Mouse (Mus musculus) thymus, postnatal 14 days (tissue): ENCODE measurements around the gene Ganc.

Source experiments
- DNase-seq: peaks from one replicate; pipeline ENCODE4 v3.0.0; 2021

Gene Ganc

DNA sequence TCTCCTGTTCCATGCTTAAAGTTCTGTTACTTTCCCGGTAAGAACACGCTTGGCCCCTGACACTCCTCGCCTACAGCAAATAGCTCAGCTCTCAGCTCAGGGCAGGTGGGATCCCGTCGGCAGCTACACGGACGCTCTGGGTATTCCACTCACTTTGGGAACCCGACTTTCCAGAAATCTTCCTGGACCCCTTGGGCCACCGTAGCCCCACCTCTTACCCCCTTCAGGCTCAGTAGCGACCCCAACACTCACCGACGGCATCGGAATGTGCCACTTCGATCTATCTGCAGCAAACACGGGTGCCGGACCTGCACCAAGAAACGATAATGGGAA lies at the start of gene Ganc:
Gene Ganc (plus strand): TSS at position 244 of the 333 bp plus-strand sequence.
- no peak for DNase-seq

DNA sequence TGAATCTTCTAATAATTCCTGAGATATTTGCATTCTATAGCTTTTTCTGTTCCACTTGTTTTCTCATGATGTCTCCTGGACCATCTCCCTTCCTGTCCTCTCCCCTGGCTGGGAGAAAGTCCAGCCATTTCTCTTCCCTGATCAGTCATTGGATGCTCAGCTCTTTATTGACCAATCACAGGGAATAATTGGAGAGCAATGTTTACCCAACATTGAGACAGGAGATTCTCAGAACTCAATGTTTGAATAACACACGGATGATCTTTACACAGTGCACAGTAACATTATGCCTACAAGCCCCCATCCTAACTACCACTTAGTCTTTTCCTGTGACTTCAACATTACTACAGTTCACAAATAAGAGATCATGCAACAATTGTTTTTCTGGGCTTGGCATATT lies 43.3 kb upstream of the Ganc start:
- DNase-seq: no peak

DNA sequence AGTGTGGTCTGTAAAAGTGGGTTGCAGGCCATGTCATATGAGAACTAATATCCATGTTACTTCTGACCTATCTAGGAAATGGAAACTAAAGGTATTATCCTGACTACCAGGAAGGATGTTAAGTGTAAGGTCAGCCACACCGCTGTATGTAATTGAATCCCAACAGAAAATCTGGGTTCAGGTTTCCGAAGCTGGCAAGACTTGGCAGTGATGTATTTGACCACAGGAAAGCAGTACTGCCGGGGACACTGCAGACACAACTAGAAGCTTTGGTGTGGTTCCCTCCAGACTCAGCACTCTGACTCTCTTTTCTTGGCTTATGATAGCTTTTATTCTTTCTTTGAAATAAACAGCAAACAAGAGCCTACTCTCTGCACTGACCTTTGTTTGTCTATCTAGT lies 37.2 kb upstream of the Ganc start:
- no peak for DNase-seq

DNA sequence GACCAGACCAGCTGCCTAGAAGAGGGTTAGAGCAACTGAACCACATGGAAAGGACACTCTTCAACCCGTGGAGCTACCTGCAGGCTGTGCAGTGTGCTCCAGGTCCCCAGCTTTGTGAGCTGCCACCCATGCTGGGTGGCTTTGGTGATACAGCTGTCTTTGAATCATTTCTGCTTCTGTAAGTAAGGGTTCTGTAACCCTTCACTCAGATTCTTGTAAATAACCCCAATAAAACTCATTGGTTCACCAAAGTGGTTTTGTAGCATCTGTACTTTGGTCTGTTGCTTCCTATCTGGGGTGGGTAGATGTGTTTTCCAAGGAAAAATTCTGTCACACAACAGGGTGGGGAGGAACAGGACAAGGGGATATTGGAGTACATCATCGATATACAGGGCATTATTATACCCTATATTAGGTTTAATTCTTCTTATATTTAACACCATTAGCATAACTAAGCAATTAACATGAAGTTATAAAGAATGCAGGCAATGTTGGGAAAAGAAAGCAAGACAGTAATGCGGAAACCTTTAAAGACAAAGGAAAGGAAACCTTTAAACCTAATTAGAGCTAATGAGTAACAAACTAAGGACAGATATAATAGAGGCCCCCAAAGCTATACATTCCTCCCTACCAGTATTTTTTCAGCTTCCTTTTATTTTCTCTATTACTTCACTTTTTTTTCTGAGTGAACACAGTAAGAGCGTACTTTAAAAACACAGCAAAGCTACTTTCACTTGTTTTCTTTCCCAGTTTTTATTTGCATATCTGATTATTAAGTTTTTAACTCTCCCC lies 36.1 kb upstream of the Ganc start:
- DNase-seq: no peak

DNA sequence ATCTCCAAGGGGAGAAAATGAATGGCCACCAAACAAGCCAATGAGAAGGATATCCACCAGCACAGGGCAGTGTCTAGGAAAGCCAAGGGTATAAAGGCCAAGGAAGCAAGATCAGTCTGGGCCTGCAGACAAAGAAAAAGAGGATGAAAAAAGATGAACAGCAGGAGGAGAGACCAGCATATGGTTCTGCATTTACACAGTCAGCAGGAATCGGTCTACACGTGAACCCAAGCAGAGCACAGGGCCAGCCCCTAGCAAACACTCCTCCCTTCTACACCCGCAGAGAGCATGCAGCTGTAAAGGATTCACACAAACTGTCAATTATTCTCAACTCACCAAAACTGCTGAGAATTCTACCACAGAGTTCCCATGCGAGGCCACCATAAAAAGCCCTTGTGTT lies 29.8 kb upstream of the Ganc start:
- no peak for DNase-seq

DNA sequence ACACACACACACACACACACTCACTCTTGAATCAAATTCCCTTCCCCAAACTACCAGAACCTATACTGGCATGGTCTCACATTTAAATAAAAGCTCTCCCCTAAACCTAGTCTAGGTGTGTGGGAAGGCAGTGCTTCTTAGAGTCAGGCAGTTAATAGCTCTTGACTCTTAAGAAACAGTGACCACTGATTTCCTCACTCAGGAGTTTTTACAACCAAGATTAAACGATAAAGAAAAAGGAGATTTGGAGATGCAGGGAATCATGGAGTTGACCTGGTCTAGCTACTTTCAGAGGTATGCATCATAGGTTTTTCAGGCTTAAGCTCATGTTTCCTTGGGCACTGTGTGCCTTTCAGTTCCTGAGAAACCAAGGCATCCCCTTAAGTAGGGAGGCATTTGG lies 17.4 kb upstream of the Ganc start:
- no peak for DNase-seq

DNA sequence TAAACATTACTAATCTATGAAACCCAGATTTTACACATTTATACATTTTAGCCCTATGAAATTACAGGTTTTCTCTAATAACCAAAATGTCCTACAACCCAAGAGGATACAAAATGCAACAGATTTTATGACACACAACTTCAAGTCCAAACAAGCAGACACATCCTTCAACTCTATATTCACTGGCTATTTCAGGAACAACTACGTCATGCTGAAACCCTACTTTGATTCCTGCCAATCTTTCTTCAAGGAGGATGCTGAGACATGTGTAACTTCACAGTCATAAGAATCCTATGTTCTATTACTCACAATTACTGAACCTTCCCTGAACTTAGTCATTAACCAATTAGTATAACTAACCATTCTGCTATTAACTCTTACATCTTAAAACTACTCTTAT lies 16.4 kb upstream of the Ganc start:
- no peak for DNase-seq

DNA sequence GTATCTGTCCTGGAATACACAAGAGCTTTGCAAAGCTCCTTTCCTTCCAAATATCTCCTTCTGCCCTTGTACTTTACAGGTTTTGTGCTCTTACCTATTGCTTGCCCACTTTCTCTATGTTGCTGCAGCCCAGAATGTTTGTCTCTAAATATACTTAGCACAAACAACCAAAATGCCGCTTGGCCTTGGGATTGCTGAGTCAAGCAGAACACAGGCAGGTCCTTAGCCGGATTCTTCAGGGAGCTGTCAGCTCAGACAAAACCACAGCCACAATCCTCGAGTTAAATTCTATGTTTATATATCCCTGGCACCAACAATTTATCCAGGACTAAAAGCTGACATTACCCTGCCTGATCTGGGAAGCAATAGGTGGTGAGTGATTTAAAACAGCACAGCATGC lies 14.3 kb upstream of the Ganc start:
- no peak for DNase-seq

DNA sequence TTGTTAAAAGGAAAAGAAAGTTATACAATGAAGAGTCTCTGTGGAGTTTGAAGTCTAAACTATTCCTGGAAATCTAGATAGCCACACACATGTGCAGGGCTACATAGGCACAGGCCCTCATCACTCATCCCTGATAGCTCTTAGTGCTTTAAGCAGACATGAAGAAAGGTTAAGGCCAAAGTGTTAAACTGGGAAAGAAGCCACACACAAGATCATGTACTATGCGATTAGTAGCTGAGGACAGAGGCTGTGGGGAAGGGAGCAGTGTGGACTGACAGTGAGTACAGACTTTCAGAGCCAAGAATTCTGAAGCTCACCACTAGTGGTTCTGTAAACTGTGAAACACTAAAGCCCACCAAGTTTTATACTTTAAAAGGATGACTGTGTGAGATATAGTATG lies 12.8 kb upstream of the Ganc start:
- no peak for DNase-seq

DNA sequence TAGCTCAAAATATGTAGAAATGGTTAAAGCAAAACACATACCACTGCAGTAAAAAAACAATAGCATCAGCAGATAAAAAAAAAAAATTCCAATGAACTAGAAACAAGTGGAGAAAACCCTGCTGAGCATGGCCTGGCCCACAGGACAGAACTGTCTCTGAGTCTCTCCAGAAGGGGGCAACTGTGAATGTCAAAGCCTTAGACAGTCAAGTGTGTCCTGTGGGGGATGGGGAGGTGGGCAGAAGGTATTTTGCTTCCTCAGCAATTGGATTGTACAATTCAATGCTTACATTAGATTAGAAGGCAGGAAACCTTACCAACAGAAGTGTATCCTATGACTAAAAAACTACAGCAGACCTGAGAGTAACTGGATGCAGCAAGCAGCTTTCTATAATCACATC lies 11.3 kb upstream of the Ganc start:
- peak; percentile 56 for DNase-seq

DNA sequence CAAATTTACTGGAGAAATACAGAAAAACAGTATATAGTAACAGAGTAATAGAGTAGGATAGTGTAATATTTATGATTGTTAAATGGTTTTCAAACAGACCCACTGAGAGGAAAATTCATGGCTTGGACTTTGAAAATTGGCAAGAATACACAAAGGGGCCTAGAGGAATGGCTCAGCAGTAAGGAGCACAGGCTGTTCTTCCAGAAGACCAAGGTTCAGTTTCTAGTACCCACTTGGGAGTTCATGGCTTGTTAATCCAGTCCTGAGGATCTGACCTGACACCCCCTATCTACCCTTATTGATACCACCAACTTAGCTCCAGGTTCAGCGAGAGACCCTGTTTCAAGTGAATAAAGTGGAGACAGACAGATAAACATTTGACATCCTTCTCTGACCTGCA lies 5.7 kb upstream of the Ganc start:
- no peak for DNase-seq

DNA sequence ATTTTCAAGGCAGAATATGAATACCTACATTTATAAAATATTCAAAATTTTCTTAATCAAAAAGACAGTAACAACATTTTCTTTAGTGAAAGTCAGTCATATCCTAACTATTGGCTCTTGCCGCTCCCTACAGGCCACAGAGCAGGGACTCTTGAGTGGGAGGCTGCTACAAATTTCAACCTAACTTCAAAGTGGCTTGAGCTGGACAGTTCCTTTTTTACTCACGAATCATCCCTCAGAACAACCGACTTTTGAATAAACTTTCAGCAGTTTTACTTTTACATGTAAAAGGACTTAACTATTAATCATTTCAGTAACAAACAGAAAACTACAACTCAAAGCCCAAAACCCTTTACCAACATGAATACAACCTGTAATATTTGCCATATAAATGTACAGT lies 883 bp upstream of the Ganc start:
- no peak for DNase-seq

DNA sequence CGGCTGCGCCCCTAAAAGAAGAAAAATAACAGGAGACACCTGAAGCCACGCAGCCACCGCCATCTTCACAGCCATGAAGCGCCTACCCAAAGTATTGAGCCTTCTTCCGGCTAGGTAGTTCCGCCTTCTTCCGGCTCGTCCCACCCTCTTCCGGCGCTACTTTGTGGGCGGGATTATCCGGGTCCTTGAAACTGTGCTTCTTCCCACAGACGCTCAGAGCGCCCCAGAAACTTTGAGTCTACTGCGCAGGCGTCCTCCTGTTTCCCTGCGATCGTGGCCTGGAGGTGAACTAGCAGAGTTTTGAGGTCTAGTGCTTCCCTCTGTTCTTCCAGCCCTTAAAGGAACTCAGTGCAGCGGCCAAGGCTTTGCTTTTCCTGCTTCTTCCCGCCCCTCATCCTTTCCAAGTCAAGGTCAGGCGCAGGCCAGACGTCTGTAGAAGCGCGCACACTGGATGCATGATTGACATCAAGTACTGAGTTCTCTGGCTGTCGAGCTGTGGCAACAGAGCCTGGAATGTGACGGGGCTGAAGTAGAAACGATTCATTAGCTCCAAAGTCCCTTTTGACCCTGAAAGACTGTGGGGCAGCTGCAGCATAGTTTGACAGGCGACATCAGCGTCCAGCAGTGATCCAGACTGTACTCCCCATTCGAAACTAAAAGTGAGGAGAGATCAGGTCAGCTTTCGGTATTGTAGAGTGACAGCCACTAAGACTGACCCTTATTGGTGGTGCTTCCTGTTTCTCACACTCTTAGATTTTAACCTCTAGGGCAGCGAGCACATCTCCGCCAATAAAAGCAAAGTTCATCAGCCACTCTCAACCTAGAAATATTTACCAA lies 508 bp downstream of the Ganc start, which contains the start of gene Tmem87a:
Gene Tmem87a (minus strand): TSS at position 128 of the 837 bp plus-strand sequence.
- DNase-seq: peak; percentile 96

DNA sequence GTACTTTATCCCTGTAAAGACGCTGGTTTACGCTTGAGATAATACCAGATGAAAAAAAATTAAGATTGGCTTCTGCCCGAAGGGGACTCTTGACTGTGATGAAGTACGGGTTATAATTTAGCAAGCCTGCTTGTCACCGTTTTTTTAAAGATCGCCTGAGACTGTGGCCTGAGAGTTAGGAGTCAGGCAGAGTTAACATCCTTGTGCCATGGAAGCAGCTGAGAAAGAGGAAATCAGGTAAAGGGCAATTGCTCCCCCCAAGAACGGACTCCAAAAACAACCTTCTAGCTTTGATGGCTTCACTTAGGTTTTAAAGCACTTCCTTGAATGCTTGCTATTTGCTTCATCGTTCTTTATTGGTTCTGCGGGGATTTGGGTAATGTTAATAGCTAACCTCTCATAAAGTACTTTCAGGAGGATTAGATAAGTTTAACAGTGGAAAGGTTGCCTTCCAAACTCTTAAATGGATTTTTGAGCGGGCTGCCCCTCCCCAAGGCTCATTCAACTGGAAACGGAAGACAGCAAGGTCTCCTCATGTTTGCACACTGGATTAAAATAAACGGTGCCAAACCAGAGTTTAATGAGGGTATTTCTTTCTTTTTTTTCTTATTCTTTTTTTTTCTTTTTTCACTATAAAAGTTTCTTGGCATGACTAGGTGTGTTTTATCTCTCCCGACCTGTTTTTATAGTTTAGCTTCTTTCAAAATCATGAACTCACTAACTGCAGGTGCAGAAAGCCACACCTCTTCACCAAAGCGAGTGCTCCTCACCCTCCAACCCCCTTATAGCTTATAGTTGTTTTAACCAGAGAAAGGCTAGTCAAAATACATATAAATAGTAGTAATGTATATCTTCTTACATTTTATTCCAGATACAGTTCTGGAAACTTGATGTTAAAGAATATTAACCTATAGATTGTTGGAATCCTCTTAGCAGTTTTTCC lies 1.4 kb downstream of the Ganc start:
- peak; percentile 58 for DNase-seq

DNA sequence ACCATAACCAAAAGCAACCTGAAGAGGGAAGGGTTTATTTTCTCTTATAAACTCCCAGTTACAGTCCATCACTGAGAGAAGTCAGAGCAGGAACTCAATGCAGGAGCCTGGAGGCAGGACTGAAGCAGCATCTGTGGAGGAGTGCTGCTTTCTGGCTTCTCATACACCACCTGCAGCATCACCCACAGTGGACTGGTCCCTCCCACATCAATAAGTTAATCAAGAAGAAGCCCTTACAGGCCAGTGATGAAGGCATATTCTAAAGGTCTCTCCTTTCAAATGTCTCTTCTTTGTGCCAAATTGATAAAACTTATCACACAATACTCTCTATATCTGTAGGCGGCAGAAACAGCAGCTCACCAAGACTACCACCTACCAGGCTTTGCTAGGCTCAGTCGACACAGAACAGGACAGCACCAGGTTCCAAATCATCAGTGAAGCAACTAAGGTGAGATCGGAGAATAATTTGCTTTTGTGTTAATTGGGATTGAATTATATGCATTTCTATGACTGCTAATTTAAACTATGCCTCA lies 7.5 kb downstream of the Ganc start:
- no peak for DNase-seq

DNA sequence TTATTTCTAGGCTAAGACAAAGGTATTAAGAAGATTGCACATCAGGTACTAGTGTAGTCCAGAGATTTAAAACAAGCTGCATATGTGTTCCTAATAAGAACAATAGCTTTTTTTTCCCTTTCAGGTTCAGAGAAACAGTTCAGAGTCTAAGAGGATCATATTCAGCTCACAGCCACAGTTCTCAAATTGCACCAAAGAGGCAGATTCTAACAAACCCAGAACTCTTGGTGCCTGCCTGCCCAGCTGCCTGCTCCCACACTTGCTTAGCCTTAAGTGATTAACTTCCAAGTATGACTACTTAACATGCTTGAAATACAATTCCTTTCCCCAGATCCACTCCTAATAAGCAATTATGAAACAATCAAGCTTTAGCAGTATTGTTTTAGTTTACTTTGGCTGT lies 10.4 kb downstream of the Ganc start:
- DNase-seq: no peak

DNA sequence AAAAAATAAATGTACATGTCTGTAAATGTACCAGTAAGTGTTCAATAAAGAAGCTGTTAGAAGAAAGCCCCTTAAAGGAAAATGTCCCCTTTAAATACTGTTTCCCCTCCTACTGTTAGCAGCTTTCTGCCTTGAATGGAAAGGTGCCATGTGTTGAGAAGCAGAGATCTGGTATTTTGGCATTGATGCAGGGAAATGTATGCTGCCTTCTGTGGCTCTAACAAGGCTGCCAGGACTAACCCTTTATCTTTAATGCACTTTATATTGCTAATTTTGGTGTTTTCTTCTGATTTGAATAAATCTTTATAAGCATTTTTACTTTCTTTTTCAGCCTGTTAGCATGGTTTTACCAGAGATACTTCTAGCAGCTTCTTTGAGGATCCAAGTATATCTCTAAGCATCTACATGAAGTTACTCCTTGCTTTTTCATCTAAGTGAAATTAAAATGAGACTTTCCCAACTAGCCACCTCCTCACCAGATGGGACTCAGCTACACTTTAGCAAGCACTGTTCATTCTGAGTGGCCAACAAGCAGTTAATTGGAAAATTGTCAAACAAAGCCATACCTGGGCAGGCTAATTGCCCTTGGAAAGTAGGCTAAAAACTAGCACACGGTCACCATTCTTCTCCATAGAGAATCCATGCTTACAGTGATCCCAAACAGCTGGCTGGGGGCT lies 11.2 kb downstream of the Ganc start:
- DNase-seq: no peak

DNA sequence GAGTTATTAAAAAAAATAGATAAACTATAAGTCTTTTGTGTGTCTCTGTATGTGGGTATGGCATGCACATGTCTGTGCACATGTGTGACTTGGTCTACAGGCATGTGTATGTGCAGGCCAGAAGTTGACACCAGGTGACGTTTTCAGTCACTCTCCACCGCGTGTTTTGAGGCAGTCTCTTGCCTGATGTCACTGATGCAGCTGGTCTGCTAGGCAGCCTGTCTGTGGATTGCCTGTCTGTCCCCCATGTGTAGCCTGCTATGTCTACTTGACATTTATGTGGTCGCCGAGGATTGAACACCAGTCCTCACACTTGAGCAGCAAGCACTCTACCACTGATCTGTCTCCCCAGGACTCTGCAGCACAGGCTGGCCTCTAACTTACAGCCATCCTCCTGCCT lies 20.7 kb downstream of the Ganc start:
- peak; percentile 69 for DNase-seq

DNA sequence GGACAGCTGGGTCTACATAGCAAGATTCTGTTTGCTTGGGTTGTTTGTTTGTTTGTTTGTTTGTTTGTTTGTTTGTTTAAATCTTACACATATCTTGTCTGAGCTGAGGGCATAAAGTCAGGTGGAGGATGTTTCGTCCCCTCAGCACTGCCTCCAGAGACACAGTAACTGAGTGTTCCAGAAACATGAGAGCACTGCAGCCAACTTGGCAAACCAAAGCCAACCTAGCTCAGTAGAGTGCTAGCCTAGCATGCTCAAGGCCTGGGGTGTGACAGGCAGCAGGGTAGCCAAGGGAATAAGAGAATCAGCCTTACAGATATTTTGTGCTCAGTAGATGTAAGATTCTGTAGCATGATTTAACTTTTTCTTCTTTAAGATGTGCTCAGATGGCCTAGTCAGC lies 40.8 kb downstream of the Ganc start:
- DNase-seq: no peak

DNA sequence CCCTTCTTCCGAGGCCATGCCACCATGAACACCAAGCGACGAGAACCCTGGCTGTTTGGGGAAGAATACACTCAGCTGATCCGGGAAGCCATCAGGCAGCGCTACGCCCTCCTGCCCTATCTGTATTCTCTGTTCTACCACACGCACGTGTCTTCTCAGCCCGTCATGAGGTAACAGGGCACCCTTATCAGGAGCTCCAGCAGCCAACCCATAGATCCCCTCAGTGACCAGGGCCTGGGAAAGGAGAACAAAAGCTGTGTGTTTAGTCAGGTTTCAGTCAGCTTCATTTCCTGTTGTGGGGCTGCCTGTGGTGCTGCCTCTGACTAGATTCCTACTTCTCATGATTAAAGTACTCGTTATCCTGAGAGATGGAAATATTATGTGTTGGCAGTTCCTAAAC lies 42.7 kb downstream of the Ganc start:
- no peak for DNase-seq

DNA sequence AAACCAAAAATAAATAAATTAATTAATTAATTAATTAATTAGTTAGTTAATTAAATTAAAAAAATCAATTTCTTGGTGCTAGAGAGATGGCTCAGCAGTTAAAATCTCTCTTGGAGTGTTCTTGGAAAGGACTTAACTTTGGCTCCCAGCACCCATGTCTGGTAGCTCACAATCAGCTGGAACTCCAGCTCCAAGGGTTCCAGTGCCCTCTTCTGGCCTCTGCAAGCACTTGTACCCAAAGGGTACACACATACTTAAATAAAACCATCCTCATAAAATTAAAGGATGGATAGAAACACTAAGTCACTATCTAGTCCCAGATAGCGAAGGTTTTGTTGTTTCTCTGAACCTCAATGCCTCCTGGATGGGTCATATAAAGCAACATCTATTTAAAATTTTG lies 43.6 kb downstream of the Ganc start:
- DNase-seq: peak; percentile 57

DNA sequence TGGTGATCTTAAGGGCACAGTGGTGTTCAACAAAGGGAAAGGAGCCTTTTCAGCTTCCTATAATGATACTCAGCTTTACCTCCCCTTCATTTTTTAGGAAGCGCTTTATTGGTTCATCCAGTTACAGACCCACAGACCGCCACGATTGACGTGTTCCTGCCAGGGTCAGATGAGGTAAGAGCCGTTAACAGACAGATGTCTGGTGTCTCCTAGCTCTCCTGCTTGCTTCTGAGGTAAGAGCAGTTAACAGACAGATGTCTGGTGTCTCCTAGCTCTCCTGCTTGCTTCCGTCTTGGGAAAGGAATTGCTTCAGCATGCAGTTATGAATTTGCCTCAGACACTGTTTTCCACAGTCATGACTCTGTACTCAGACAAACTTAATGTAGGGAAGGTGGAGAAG lies 47.0 kb downstream of the Ganc start:
- DNase-seq: no peak
